Mouse (Mus musculus): ENCODE data around the gene Vac14. TPM values are rescaled to one million over a fixed set of nuclear protein-coding genes. Genes with fewer than 3 reads are reported as not detected.
"Not testable (repeated sequence)": the region's sequence is repeated elsewhere in the genome, so short reads cannot be mapped to it uniquely, and the experiment has no call there.

Vac14 gene
- polyA plus RNA-seq, 2 experiments, result 19.1 to 24.8 TPM

GRCm38 (mm10) chr8:110663015-110663742, 44.8 kb downstream of the Vac14 start:
- Histone ChIP-seq H3K4me3 (replicated peaks; ENCODE audit: low read length) (no peak overlapping the region), H3K9ac (ENCODE audit: low read depth, low read length, severe bottlenecking) (no peak overlapping the region), H3K36me3 (ENCODE audit: control insufficient read depth, insufficient read depth, low read length) (peaks cover 10% of the 10 kb centered on the region; the same call in 1 of the 2 replicates), H3K4me1 (ENCODE audit: control insufficient read depth, insufficient read depth, low read length) (no peaks in the 10 kb centered on the region), H3K27me3 (ENCODE audit: control insufficient read depth, insufficient read depth, low read length) (no peaks in the 10 kb centered on the region), H3K27ac (replicated peaks; ENCODE audit: low read depth, low read length) (no peak overlapping the region), H3K9me3 (ENCODE audit: control insufficient read depth, low read length) (no peaks in the 10 kb centered on the region), H3K4me2 (replicated peaks; ENCODE audit: low read depth, low read length, severe bottlenecking) (no peak overlapping the region)
- DNase-seq (ENCODE audit: low spot score), result no peak
- ATAC-seq (ENCODE audit: low FRiP score, low read depth), result no peak
- WGBS, result 80% methylated on average over 6 of the region's 6 CpGs
- TF ChIP-seq POLR2A (IDR thresholded peaks at IDR 0.05; ENCODE audit: borderline replicate concordance, extremely low read depth, insufficient read depth, insufficient read length), result no peak

GRCm38 (mm10) chr8:110664202-110664896, 46.0 kb downstream of the Vac14 start:
- Histone ChIP-seq H3K36me3 (ENCODE audit: control insufficient read depth, insufficient read depth, low read length) (peaks cover 7% of the 10 kb centered on the region; the same call in 1 of the 2 replicates), H3K4me3 (replicated peaks; ENCODE audit: low read length) (no peak overlapping the region), H3K9ac (ENCODE audit: low read depth, low read length, severe bottlenecking) (no peak overlapping the region), H3K9me3 (ENCODE audit: control insufficient read depth, low read length) (no peaks in the 10 kb centered on the region), H3K4me1 (ENCODE audit: control insufficient read depth, insufficient read depth, low read length) (no peaks in the 10 kb centered on the region), H3K27me3 (ENCODE audit: control insufficient read depth, insufficient read depth, low read length) (no peaks in the 10 kb centered on the region), H3K27ac (replicated peaks; ENCODE audit: low read depth, low read length) (no peak overlapping the region), H3K4me2 (replicated peaks; ENCODE audit: low read depth, low read length, severe bottlenecking) (no peak overlapping the region)
- no peak for DNase-seq (ENCODE audit: low spot score)
- WGBS, result 78% methylated on average over 7 of the region's 7 CpGs
- ATAC-seq (ENCODE audit: low FRiP score, low read depth), result no peak
- no peak for TF ChIP-seq POLR2A (IDR thresholded peaks at IDR 0.05; ENCODE audit: borderline replicate concordance, extremely low read depth, insufficient read depth, insufficient read length)

GRCm38 (mm10) chr8:110665000-110665399, 46.6 kb downstream of the Vac14 start:
- no peaks in the 10 kb centered on the region for H3K4me1 ChIP-seq (ENCODE audit: control insufficient read depth, insufficient read depth, low read length)
- 88% methylated on average over 3 of the region's 3 CpGs for WGBS
- no peak for DNase-seq (ENCODE audit: low spot score)

GRCm38 (mm10) chr8:110667590-110668177, 49.3 kb downstream of the Vac14 start:
- H3K9me3 ChIP-seq (ENCODE audit: control insufficient read depth, low read length); H3K36me3 ChIP-seq (ENCODE audit: control insufficient read depth, insufficient read depth, low read length); H3K9ac ChIP-seq (ENCODE audit: low read depth, low read length, severe bottlenecking); DNase-seq (ENCODE audit: low spot score); H3K4me3 ChIP-seq (replicated peaks; ENCODE audit: low read length); H3K27ac ChIP-seq (replicated peaks; ENCODE audit: low read depth, low read length); H3K4me2 ChIP-seq (replicated peaks; ENCODE audit: low read depth, low read length, severe bottlenecking); ATAC-seq (ENCODE audit: low FRiP score, low read depth); H3K27me3 ChIP-seq (ENCODE audit: control insufficient read depth, insufficient read depth, low read length); H3K4me1 ChIP-seq (ENCODE audit: control insufficient read depth, insufficient read depth, low read length): not testable (repeated sequence)
- WGBS, result 83% methylated on average over 8 of the region's 8 CpGs

More at GRCm38 (mm10) chr8:110665000-110665399, 46.6 kb downstream of the Vac14 start:
- H3K27me3 ChIP-seq (ENCODE audit: control insufficient read depth, insufficient read depth, low read length), result no peaks in the 10 kb centered on the region
- H3K9me3 ChIP-seq (ENCODE audit: control insufficient read depth, low read length), result no peaks in the 10 kb centered on the region
- H3K4me2 ChIP-seq (replicated peaks; ENCODE audit: low read depth, low read length, severe bottlenecking), result no peak overlapping the region
- ATAC-seq (ENCODE audit: low FRiP score, low read depth), result no peak
- H3K9ac ChIP-seq (ENCODE audit: low read depth, low read length, severe bottlenecking), result no peak overlapping the region
- no peak for TF ChIP-seq POLR2A (IDR thresholded peaks at IDR 0.05; ENCODE audit: borderline replicate concordance, extremely low read depth, insufficient read depth, insufficient read length)
- no peak overlapping the region for H3K4me3 ChIP-seq (replicated peaks; ENCODE audit: low read length)
- H3K27ac ChIP-seq (replicated peaks; ENCODE audit: low read depth, low read length), result no peak overlapping the region
- H3K36me3 ChIP-seq (ENCODE audit: control insufficient read depth, insufficient read depth, low read length), result peaks cover 5% of the 10 kb centered on the region; the same call in 1 of the 2 replicates

GRCm38 (mm10) chr8:110669932-110670628, 51.7 kb downstream of the Vac14 start:
- Histone ChIP-seq H3K4me3 (replicated peaks; ENCODE audit: low read length) (no peak overlapping the region), H3K27ac (replicated peaks; ENCODE audit: low read depth, low read length) (no peak overlapping the region), H3K36me3 (ENCODE audit: control insufficient read depth, insufficient read depth, low read length) (peaks cover 4% of the 10 kb centered on the region; the same call in 1 of the 2 replicates), H3K9me3 (ENCODE audit: control insufficient read depth, low read length) (no peaks in the 10 kb centered on the region), H3K4me1 (ENCODE audit: control insufficient read depth, insufficient read depth, low read length) (no peaks in the 10 kb centered on the region), H3K27me3 (ENCODE audit: control insufficient read depth, insufficient read depth, low read length) (no peaks in the 10 kb centered on the region), H3K9ac (ENCODE audit: low read depth, low read length, severe bottlenecking) (no peak overlapping the region), H3K4me2 (replicated peaks; ENCODE audit: low read depth, low read length, severe bottlenecking) (no peak overlapping the region)
- DNase-seq (ENCODE audit: low spot score) (no peak), ATAC-seq (ENCODE audit: low FRiP score, low read depth) (no peak)
- 70% methylated on average over 8 of the region's 8 CpGs for WGBS
- no peak for TF ChIP-seq POLR2A (IDR thresholded peaks at IDR 0.05; ENCODE audit: borderline replicate concordance, extremely low read depth, insufficient read depth, insufficient read length)
